Mouse (Mus musculus) spleen, adult 2 months (tissue): Measurements from ENCODE around the gene Ttc41. TPM values are rescaled to one million over a fixed set of nuclear protein-coding genes. Genes with fewer than 3 reads are reported as not detected.

ENCODE experiments used
- DNase-seq, 2 experiments: peaks; one replicate each; pipeline versions ENCODE4 v3.0.0 to v3.0.0-alpha.2; 2012 to 2021; ENCODE audit warnings: low spot score in 2 of 2, low read depth in 1 of 2
- H3K27ac ChIP-seq: fragments of 200-500 bp; 2 replicates; pipeline ENCODE4 v1.5.1; 2012; ENCODE audit warnings: low read length, inconsistent platforms; ENCODE audit not compliant: insufficient read depth
- H3K27me3 ChIP-seq: fragments of 200-500 bp; 2 replicates; pipeline ENCODE4 v1.6.1; 2012; ENCODE audit warnings: mild to moderate bottlenecking, moderate library complexity, low read length, inconsistent platforms; ENCODE audit not compliant: control insufficient read depth, insufficient read depth
- H3K36me3 ChIP-seq: fragments of 200-500 bp; 2 replicates; pipeline ENCODE4 v1.6.1; 2012; ENCODE audit warnings: mild to moderate bottlenecking, low read length, inconsistent platforms; ENCODE audit not compliant: control insufficient read depth, insufficient read depth
- H3K4me1 ChIP-seq: fragments of 200-500 bp; 2 replicates; pipeline ENCODE4 v1.6.1; 2011; ENCODE audit warnings: inconsistent platforms; ENCODE audit not compliant: control insufficient read depth, insufficient read depth, insufficient read length
- H3K4me3 ChIP-seq: fragments of 200-500 bp; 2 replicates; pipeline ENCODE4 v1.5.1; 2011; ENCODE audit warnings: mild to moderate bottlenecking, inconsistent platforms; ENCODE audit not compliant: insufficient read depth, insufficient read length; ENCODE audit errors: extremely low read depth
- CTCF ChIP-seq: fragments of 200-500 bp; IDR thresholded peaks from 2 replicates; pipeline ENCODE4 v1.5.1; 2011; ENCODE audit warnings: mild to moderate bottlenecking, inconsistent platforms; ENCODE audit not compliant: insufficient read depth, insufficient read length, insufficient replicate concordance; ENCODE audit errors: extremely low read depth
- POLR2A ChIP-seq: fragments of 200-500 bp; IDR thresholded peaks from 2 replicates; pipeline ENCODE4 v1.6.1; 2011; ENCODE audit warnings: low read depth, low read length, inconsistent platforms
- WGBS: fragments of 180-500 bp; shearing (Covaris S2); methylation state at CpG from one replicate; pipeline ENCODE4 v1.1.7; 2018; 5-methylcytosine and 5-hydroxymethylcytosine counted together
- polyA plus RNA-seq: library from polyadenylated mRNA; depleted of rRNA; stranded (reverse); fragments of >200 nt; gene quantifications from 2 replicates; pipeline ENCODE4 v1.2.3, GENCODE M21; 2012

Gene Ttc41
- polyA plus RNA-seq, 1 experiment: 0.58 TPM

GRCm38 (mm10) chr10:86765344-86765966, 59.8 kb downstream of the Ttc41 start:
- DNase-seq: no peak
- Histone ChIP-seq H3K4me3 (no peak overlapping the region), H3K27ac (no peak overlapping the region), H3K36me3 (no peaks in the 10 kb centered on the region), H3K27me3 (no peaks in the 10 kb centered on the region), H3K4me1 (no peaks in the 10 kb centered on the region)
- TF ChIP-seq CTCF (no peak), POLR2A (no peak)
- WGBS: 83% methylated on average over 4 of the region's 4 CpGs

GRCm38 (mm10) chr10:86769216-86769615, 63.6 kb downstream of the Ttc41 start:
- Histone ChIP-seq H3K4me1 (no peaks in the 10 kb centered on the region), H3K27ac (no peak overlapping the region), H3K36me3 (no peaks in the 10 kb centered on the region), H3K4me3 (no peak overlapping the region), H3K27me3 (no peaks in the 10 kb centered on the region)
- DNase-seq: no peak
- TF ChIP-seq POLR2A (no peak), CTCF (no peak)
- WGBS: 77% methylated on average over 5 of the region's 5 CpGs

- H3K27ac ChIP-seq: no peak overlapping the region
- H3K27me3 ChIP-seq: no peaks in the 10 kb centered on the region
- no peaks in the 10 kb centered on the region for H3K4me1 ChIP-seq
- no peak overlapping the region for H3K4me3 ChIP-seq
- 90% methylated on average over 4 of the region's 4 CpGs for WGBS
- H3K36me3 ChIP-seq: no peaks in the 10 kb centered on the region
- no peak for DNase-seq
- TF ChIP-seq POLR2A: no peak
These were observed 64.2 kb downstream of the Ttc41 start for GRCm38 (mm10) chr10:86769797-86770196.

DNA sequence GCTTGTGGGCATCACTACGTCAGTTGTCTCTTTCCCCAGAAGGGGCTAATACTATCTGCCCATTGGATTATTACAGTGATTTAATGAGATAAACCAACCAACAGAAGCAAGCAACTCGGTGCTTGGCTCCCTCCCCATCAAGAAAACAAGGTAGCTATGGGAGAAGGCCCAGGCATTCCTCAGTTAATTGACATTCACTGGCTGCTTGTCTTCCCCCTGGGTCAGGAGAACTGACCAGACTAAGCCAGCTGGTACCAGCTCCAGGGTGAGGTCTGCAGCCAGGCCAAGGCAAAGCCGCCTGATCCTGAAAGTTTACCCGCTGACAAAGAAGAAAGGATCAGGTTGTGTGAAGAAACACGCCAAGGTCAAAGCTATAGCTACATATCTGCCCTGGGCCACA, 66.1 kb downstream of the Ttc41 start:
- no peak overlapping the region for H3K4me3 ChIP-seq
- H3K36me3 ChIP-seq: no peaks in the 10 kb centered on the region
- no peak for DNase-seq
- H3K27ac ChIP-seq: no peak overlapping the region
- H3K27me3 ChIP-seq: no peaks in the 10 kb centered on the region
- WGBS: 89% methylated on average over 5 of the region's 5 CpGs
- no peak for TF ChIP-seq CTCF
- no peak for TF ChIP-seq POLR2A
- no peaks in the 10 kb centered on the region for H3K4me1 ChIP-seq

DNA sequence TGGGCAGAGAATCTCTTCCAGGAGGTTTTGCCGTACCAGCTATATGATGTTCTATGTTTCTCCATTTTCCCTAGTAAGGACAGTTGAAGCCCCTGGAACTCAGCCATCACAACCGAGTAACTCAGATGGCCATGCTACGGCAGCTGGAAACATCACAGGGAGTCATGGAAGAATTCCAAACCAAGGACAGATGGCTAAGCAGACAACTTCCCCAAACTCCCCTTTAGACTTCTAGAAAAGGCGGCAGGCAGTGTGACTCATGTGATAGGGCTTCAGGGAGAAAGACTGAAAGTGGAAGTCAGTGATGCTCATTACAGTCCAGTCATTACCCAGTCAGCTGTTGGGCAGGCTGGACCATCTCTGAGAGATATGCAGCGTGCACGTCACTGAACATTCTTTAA, 66.6 kb downstream of the Ttc41 start:
- DNase-seq: no peak
- WGBS: 27% methylated on average over 6 of the region's 6 CpGs
- no peak overlapping the region for H3K27ac ChIP-seq
- no peak for TF ChIP-seq POLR2A
- no peaks in the 10 kb centered on the region for H3K4me1 ChIP-seq
- no peaks in the 10 kb centered on the region for H3K36me3 ChIP-seq
- H3K4me3 ChIP-seq: no peak overlapping the region
- no peaks in the 10 kb centered on the region for H3K27me3 ChIP-seq

DNA sequence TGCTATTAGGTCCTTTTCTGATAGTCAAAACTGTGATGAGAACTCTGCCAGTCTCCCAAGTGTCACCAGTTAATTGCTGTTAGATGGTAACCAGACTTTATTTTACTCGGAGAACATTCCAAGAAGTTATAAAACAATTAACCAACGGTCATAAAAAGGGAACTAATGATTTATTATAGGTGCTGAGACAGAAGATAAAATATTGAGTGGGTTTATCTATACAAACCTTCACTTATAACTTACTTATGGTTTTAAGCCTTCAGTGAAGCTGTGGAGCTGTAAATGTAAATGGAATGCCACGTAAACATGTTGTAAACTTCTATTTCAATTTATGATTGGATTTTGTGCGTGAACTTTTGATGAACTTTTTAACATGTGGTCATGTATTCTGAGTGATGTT, 67.7 kb downstream of the Ttc41 start:
- WGBS: 51% methylated on average over 4 of the region's 4 CpGs
- Histone ChIP-seq H3K4me3 (no peak overlapping the region), H3K27ac (no peak overlapping the region), H3K36me3 (no peaks in the 10 kb centered on the region), H3K4me1 (no peaks in the 10 kb centered on the region), H3K27me3 (no peaks in the 10 kb centered on the region)
- no peak for TF ChIP-seq POLR2A
- no peak for TF ChIP-seq CTCF
- DNase-seq: no peak

GRCm38 (mm10) chr10:86776281-86776680, 70.7 kb downstream of the Ttc41 start:
- Histone ChIP-seq H3K4me1 (peaks cover 8% of the 10 kb centered on the region; the same call in 1 of the 2 replicates), H3K4me3 (no peak overlapping the region), H3K36me3 (no peaks in the 10 kb centered on the region), H3K27ac (no peak overlapping the region), H3K27me3 (no peaks in the 10 kb centered on the region)
- no peak for DNase-seq
- TF ChIP-seq POLR2A (no peak), CTCF (no peak)
- WGBS: 94% methylated on average over 9 of the region's 9 CpGs
